Mouse (Mus musculus) ES-Bruce4 (cell line): ENCODE results near the gene Scaf1.

Source experiments
- CTCF ChIP-seq: IDR thresholded peaks from one replicate; pipeline ENCODE4 v1.8.1; 2011; ENCODE audit warnings: low read depth, low read length
- POLR2A ChIP-seq: IDR thresholded peaks from one replicate; pipeline ENCODE4 v1.8.1; 2011; ENCODE audit warnings: low read length; ENCODE audit not compliant: insufficient read depth

DNA sequence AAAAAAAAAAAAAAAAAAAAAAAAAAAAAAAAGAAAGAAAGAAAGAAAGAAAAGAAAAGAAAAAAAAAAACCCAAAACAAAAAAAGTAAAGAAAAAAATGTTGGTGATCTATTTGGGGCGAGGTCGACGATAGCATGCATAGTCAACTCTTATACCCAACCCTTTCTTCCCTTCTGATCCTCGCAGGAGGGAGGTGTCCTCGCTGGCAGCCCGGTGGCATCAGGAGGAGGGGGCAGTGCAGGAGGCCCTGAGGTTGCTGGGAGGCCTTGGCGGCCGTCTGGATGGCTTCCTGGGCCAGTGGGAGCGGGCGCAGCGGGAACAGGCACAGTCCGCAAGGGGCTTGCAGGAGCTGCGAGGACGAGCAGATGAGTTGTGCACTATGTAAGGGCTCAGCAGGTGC, 62.6 kb downstream of the Scaf1 start:
- no peak for TF ChIP-seq CTCF
- TF ChIP-seq POLR2A: no peak
